Comparison of ENCODE assay signal across 29 mouse cellular contexts in genomic region chr5:127633666-127634065, GRCm38 (mm10). TPM values are rescaled to one million over a fixed set of nuclear protein-coding genes. Genes with fewer than 3 reads are reported as not detected.
DNase-seq lines count a peak whose midpoint lies in the region; ATAC-seq lines count a peak whose summit lies in the region.
"Had no signal": no experiment of that assay in that cellular context is flagged by ENCODE, and none has a peak within 500 bp of the region (broad histone marks: within the 10 kb centered on the region; RNA-seq: fewer than 3 reads in every experiment).

No protein-coding gene starts in this region.

- no peak overlapping the region for H3K27ac ChIP-seq in hindbrain, embryonic 13.5 days
- H3K27ac ChIP-seq in hindbrain, embryonic 14.5 days: no peak overlapping the region
- H3K27ac ChIP-seq in neural tube, embryonic 13.5 days (replicated peaks): no peak overlapping the region
- H3K27ac ChIP-seq: embryonic facial prominence, embryonic 13.5 days; hindbrain, embryonic 15.5 days; limb, embryonic 10.5 days; limb, embryonic 15.5 days; midbrain, embryonic 15.5 days; neural tube, embryonic 12.5 days had no signal

- ATAC-seq in hindbrain, embryonic 13.5 days (ENCODE audit: low FRiP score): no peak
- ATAC-seq in hindbrain, embryonic 14.5 days (ENCODE audit: low FRiP score): no peak
- ATAC-seq in neural tube, embryonic 13.5 days (ENCODE audit: low read depth): no peak
- ATAC-seq: activated CD4-positive, CD25-positive, alpha-beta regulatory T cell, adult 4 months; forebrain, embryonic 14.5 days; midbrain, embryonic 15.5 days had no signal

- DNase-seq in hindbrain, embryonic 14.5 days (ENCODE audit: low spot score): no peak
- peak; percentile 79 for DNase-seq in kidney, adult 9 months
- no peak for DNase-seq in kidney, postnatal 14 days
- no peak for DNase-seq in neural tube, embryonic 10.5 days (ENCODE audit: extremely low spot score, low spot score)
- no peak for DNase-seq in layer of hippocampus, adult 11-12 months (ENCODE audit: low spot score)
- DNase-seq: adrenal gland, adult 2 months; adrenal gland, postnatal 36 days; cerebellum, adult 18-20 months; cerebellum, postnatal 10 days; gastrocnemius, postnatal 25 days; heart, adult 18-20 months; heart, postnatal 36 days; layer of hippocampus, adult 9-11 months; lung, postnatal 4 days; right cerebral cortex, postnatal 4 days; thymus, adult 2 months; thymus, postnatal 36 days had no signal

- no peaks in the 10 kb centered on the region for H3K36me3 ChIP-seq in hindbrain, embryonic 13.5 days
- H3K36me3 ChIP-seq in hindbrain, embryonic 14.5 days (replicated peaks; ENCODE audit: control insufficient read depth, insufficient read depth): no peaks in the 10 kb centered on the region
- H3K36me3 ChIP-seq in neural tube, embryonic 13.5 days: no peaks in the 10 kb centered on the region
- H3K36me3 ChIP-seq: embryonic facial prominence, embryonic 13.5 days; hindbrain, embryonic 15.5 days; limb, embryonic 10.5 days; limb, embryonic 15.5 days; midbrain, embryonic 15.5 days; neural tube, embryonic 12.5 days had no signal

- H3K27me3 ChIP-seq in hindbrain, embryonic 13.5 days: peaks cover 2% of the 10 kb centered on the region; the same call in 1 of the 2 replicates
- H3K27me3 ChIP-seq in hindbrain, embryonic 14.5 days (ENCODE audit: control insufficient read depth, insufficient read depth, low read length): no peaks in the 10 kb centered on the region
- H3K27me3 ChIP-seq in neural tube, embryonic 13.5 days: peaks cover 11% of the 10 kb centered on the region
- H3K27me3 ChIP-seq: hindbrain, embryonic 15.5 days; midbrain, embryonic 15.5 days had no signal

- whole genome bisulfite sequencing in hindbrain, embryonic 13.5 days: 96% methylated on average over 7 of the region's 7 CpGs
- 94% methylated on average over 7 of the region's 7 CpGs for WGBS in hindbrain, embryonic 14.5 days
- WGBS in neural tube, embryonic 13.5 days: 89% methylated on average over 7 of the region's 7 CpGs

- no peak overlapping the region for H3K9ac ChIP-seq in hindbrain, embryonic 13.5 days
- H3K9ac ChIP-seq in hindbrain, embryonic 14.5 days: no peak overlapping the region
- H3K9ac ChIP-seq in neural tube, embryonic 13.5 days: no peak overlapping the region
- H3K9ac ChIP-seq: limb, embryonic 15.5 days; neural tube, embryonic 12.5 days had no signal

- peak overlapping the region; percentile 97; the same call in 1 of the 2 replicates for H3K4me2 ChIP-seq in hindbrain, embryonic 13.5 days
- no peak overlapping the region for H3K4me2 ChIP-seq in hindbrain, embryonic 14.5 days (replicated peaks)
- 0 out of 2 replicates have a peak overlapping the region, but pooled peaks have one; percentile 84 for H3K4me2 ChIP-seq in neural tube, embryonic 13.5 days

- no peak overlapping the region for H3K4me3 ChIP-seq in hindbrain, embryonic 13.5 days
- no peak overlapping the region for H3K4me3 ChIP-seq in hindbrain, embryonic 14.5 days (replicated peaks; ENCODE audit: low read length)
- H3K4me3 ChIP-seq in neural tube, embryonic 13.5 days: no peak overlapping the region
- H3K4me3 ChIP-seq: limb, embryonic 15.5 days; megakaryocyte, embryonic 14.5 days had no signal

- no peaks in the 10 kb centered on the region for H3K9me3 ChIP-seq in hindbrain, embryonic 13.5 days
- no peaks in the 10 kb centered on the region for H3K9me3 ChIP-seq in hindbrain, embryonic 14.5 days (ENCODE audit: control insufficient read depth, low read length)
- no peaks in the 10 kb centered on the region for H3K9me3 ChIP-seq in neural tube, embryonic 13.5 days
- H3K9me3 ChIP-seq: embryonic facial prominence, embryonic 13.5 days; hindbrain, embryonic 15.5 days; limb, embryonic 10.5 days; limb, embryonic 15.5 days; midbrain, embryonic 15.5 days; neural tube, embryonic 12.5 days had no signal

- H3K4me1 ChIP-seq in hindbrain, embryonic 13.5 days (replicated peaks): peaks cover 14% of the 10 kb centered on the region
- no peaks in the 10 kb centered on the region for H3K4me1 ChIP-seq in hindbrain, embryonic 14.5 days (replicated peaks; ENCODE audit: control insufficient read depth, insufficient read depth, low read length)
- H3K4me1 ChIP-seq in neural tube, embryonic 13.5 days (replicated peaks): peaks cover 18% of the 10 kb centered on the region

RNA-seq across cellular contexts. Expression of gene Slc15a4, which starts 1.0 kb away (rescaled TPM):
- polyA plus RNA-seq in hindbrain, embryonic 13.5 days (2015; fragmentation: Nextera tagmentation; extraction: Ambion mirVana): 25.9 and 26.4 TPM in 2 replicates
- 22.2 and 34.7 TPM in 2 replicates for polyA plus RNA-seq in hindbrain, embryonic 14.5 days (2014; fragmentation: Nextera tagmentation; extraction: Ambion mirVana)
- polyA plus RNA-seq in neural tube, embryonic 13.5 days (2015; fragmentation: Nextera tagmentation; extraction: Ambion mirVana): 23.9 and 26.5 TPM in 2 replicates

RNA-seq across cellular contexts. Expression of gene Glt1d1, which starts 1.6 kb away (rescaled TPM):
- 0.77 and 1.5 TPM in 2 replicates for polyA plus RNA-seq in hindbrain, embryonic 13.5 days (2015; fragmentation: Nextera tagmentation; extraction: Ambion mirVana)
- polyA plus RNA-seq in hindbrain, embryonic 14.5 days (2014; fragmentation: Nextera tagmentation; extraction: Ambion mirVana): 1.3 and 1.7 TPM in 2 replicates
- 0.80 and 1.8 TPM in 2 replicates for polyA plus RNA-seq in neural tube, embryonic 13.5 days (2015; fragmentation: Nextera tagmentation; extraction: Ambion mirVana)
- polyA plus RNA-seq: activated CD4-positive, CD25-positive, alpha-beta regulatory T cell, adult 4 months; heart, embryonic 16.5 days had no signal
